Comparison of ENCODE assay signal across 8 mouse cellular contexts in genomic region chr19:21037448-21038077, GRCm38 (mm10).
DNase-seq lines count a peak whose midpoint lies in the region; ATAC-seq and TF ChIP-seq lines count a peak whose summit lies in the region.

No protein-coding gene starts in this region.

- H3K4me3 ChIP-seq in gastrocnemius, adult 2 months: no peak overlapping the region
- H3K4me3 ChIP-seq in cerebellum, adult 2 months (replicated peaks; ENCODE audit: insufficient read depth, low read depth, low read length): no peak overlapping the region
- H3K4me3 ChIP-seq in midbrain, embryonic 13.5 days (replicated peaks): no peak overlapping the region

- intact Hi-C loops in gastrocnemius, adult 2 months (cut with DNase I): loop anchor here (1.0 to 5.0 kb wide), 4 partner anchors 106 to 525 kb away; partner anchors contain the start of gene Zfand5
- intact Hi-C loops in heart, postnatal 14 days (cut with DNase I): loop anchor here (2.0 to 10.0 kb wide), 7 partner anchors 90 to 525 kb away; partner anchors contain the start of gene Zfand5
- intact Hi-C loops in left cerebral cortex, postnatal 4 days (cut with DNase I): loop anchor here (1.0 to 10.0 kb wide), 2 partner anchors 235 to 527 kb away; partner anchors contain the start of gene Zfand5

- TF ChIP-seq POLR2A in cerebellum, adult 2 months (IDR thresholded peaks at IDR 0.05; ENCODE audit: borderline replicate concordance, insufficient read depth, low read length): no peak

- peak; percentile 77 for TF ChIP-seq CTCF in gastrocnemius, adult 2 months (IDR thresholded peaks at IDR 0.05)
- peak; percentile 71 for TF ChIP-seq CTCF in cerebellum, adult 2 months (IDR thresholded peaks at IDR 0.05; ENCODE audit: borderline replicate concordance, insufficient read depth, low read depth, low read length)

- no peaks in the 10 kb centered on the region for H3K9me3 ChIP-seq in midbrain, embryonic 13.5 days

- no peak overlapping the region for H3K4me2 ChIP-seq in midbrain, embryonic 13.5 days (replicated peaks)

- DNase-seq in gastrocnemius, adult 2 months: peak; percentile 39
- DNase-seq in gastrocnemius, postnatal 4 days (ENCODE audit: low spot score in 2 of 2): no peak
- DNase-seq in CD4-positive helper T cell, adult 2 months (ENCODE audit: low read depth, low spot score): peak; percentile 53
- peak; percentile 46 to 50 for DNase-seq in cerebellum, adult 2 months
- DNase-seq in heart, postnatal 14 days: peak; percentile 24 to 59
- peak; percentile 70 for DNase-seq in kidney, postnatal 14 days
- no peak for DNase-seq in left cerebral cortex, postnatal 4 days

- 38% methylated on average over 10 of the region's 10 CpGs for WGBS in cerebellum, adult 2 months
- WGBS in midbrain, embryonic 13.5 days: 44% methylated on average over 10 of the region's 10 CpGs

- no peaks in the 10 kb centered on the region for H3K36me3 ChIP-seq in midbrain, embryonic 13.5 days

- peak; percentile 41 for ATAC-seq in midbrain, embryonic 13.5 days

- H3K4me1 ChIP-seq in cerebellum, adult 2 months (ENCODE audit: control insufficient read depth, insufficient read depth, low read length): peaks cover 7% of the 10 kb centered on the region
- peaks cover 11% of the 10 kb centered on the region for H3K4me1 ChIP-seq in midbrain, embryonic 13.5 days (replicated peaks)

- peak overlapping the region; percentile 84 for H3K27ac ChIP-seq in gastrocnemius, adult 2 months
- H3K27ac ChIP-seq in cerebellum, adult 2 months (ENCODE audit: insufficient read depth, low read length): no peak overlapping the region
- no peak overlapping the region for H3K27ac ChIP-seq in midbrain, embryonic 13.5 days

- H3K27me3 ChIP-seq in cerebellum, adult 2 months (ENCODE audit: control insufficient read depth, insufficient read depth, low read length): no peaks in the 10 kb centered on the region
- H3K27me3 ChIP-seq in midbrain, embryonic 13.5 days: no peaks in the 10 kb centered on the region

- H3K9ac ChIP-seq in midbrain, embryonic 13.5 days (replicated peaks): no peak overlapping the region

Comparison
In these comparisons a context has a peak if more than half of its experiments do, and no peak if none do; other contexts are left out.
1. DNase-seq: peak in gastrocnemius, adult 2 months (single experiment), CD4-positive helper T cell, adult 2 months (single experiment), cerebellum, adult 2 months (2 of 2), heart, postnatal 14 days (2 of 2) and kidney, postnatal 14 days (single experiment); none in gastrocnemius, postnatal 4 days (0 of 2) and left cerebral cortex, postnatal 4 days (single experiment).